Mouse (Mus musculus): ENCODE results near the gene Tcl1.
"Not testable (repeated sequence)": the region's sequence is repeated elsewhere in the genome, so short reads cannot be mapped to it uniquely, and the experiment has no call there.

Gene Tcl1

GRCm38 (mm10) chr12:105181040-105181644 is 41.5 kb downstream of the Tcl1 start:
- DNase-seq (ENCODE audit: low spot score in 2 of 2) = not testable (repeated sequence)

GRCm38 (mm10) chr12:105176044-105176443 is 46.5 kb downstream of the Tcl1 start, which contains the start of gene Tcl1b5:
Tcl1b5 (plus strand) TSS chr12:105176344.
- not testable (repeated sequence) for DNase-seq (ENCODE audit: low spot score in 2 of 2)

- peak; percentile 2 to 11 for DNase-seq (ENCODE audit: low spot score in 2 of 2)
These were observed 48.3 kb downstream of the Tcl1 start for GRCm38 (mm10) chr12:105174318-105174717.

- no peak for DNase-seq (ENCODE audit: low spot score in 2 of 2)
These were observed 49.2 kb downstream of the Tcl1 start for GRCm38 (mm10) chr12:105173366-105173765.
